Mouse (Mus musculus): ENCODE results near the gene Epha6. TPM values are rescaled to one million over a fixed set of nuclear protein-coding genes. Genes with fewer than 3 reads are reported as not detected.

Gene Epha6
- total RNA-seq, 1 experiment = not detected

DNA sequence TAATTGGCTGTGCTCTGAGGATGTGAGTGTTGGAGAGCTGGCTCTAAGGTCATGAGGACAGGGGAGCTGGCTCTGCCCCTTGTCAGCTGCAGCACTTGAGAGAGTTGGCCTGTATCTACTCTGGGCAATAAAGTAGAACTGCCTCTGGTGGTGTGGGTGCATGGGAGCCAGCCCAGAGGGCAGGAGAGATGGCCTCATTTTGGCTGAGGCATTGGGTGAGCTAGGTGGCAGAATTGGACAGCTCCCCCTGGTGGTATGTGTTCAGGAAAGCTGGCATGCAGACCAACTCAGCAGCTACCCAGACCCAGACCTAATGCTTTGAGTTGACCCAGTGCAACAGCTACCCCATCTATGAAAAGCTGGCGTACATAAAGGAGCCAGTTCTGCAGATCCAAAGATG is 170.0 kb downstream of the Epha6 start:
- no peak overlapping the region for H3K4me3 ChIP-seq (ENCODE audit: insufficient read depth in 1 of 2, low read depth in 1 of 2, low read length in 2 of 2, poor library complexity in 1 of 2, severe bottlenecking in 1 of 2)
- in situ Hi-C loops (cut with MboI; ENCODE audit: low sequenced_read_pairs in 2 of 2, unreplicated experiment in 2 of 2) = no loop called here
- H3K9ac ChIP-seq (ENCODE audit: insufficient read depth, low read depth, low read length, poor library complexity, severe bottlenecking) = no peak overlapping the region
- no peaks in the 10 kb centered on the region for H3K4me1 ChIP-seq (ENCODE audit: control insufficient read depth in 2 of 2, insufficient read depth in 2 of 2, low read length in 2 of 2, poor library complexity in 1 of 2)
- H3K27ac ChIP-seq (ENCODE audit: insufficient read depth, low read depth, low read length, poor library complexity, severe bottlenecking) = no peak overlapping the region
- no peak for TF ChIP-seq ZC3H11A (IDR thresholded peaks at IDR 0.05; ENCODE audit: borderline replicate concordance, low read depth, low read length)
- TF ChIP-seq MAFK (IDR thresholded peaks at IDR 0.05; ENCODE audit: insufficient read depth, low read depth, low read length) = no peak
- no peak for TF ChIP-seq CHD2 (IDR thresholded peaks at IDR 0.05; ENCODE audit: low read depth, low read length)
- no peak for TF ChIP-seq HCFC1 (IDR thresholded peaks at IDR 0.05; ENCODE audit: borderline replicate concordance, insufficient read depth, low read length)
- no peak for TF ChIP-seq ZNF384 (IDR thresholded peaks at IDR 0.05; ENCODE audit: low read depth, low read length)
- peak; percentile 22 for DNase-seq (ENCODE audit: low read depth, low spot score)
- no peaks in the 10 kb centered on the region for H3K9me3 ChIP-seq (ENCODE audit: control insufficient read depth, insufficient read depth, low read depth, low read length)
- H3K36me3 ChIP-seq (ENCODE audit: control insufficient read depth, insufficient read depth, low read length, poor library complexity, severe bottlenecking) = no peaks in the 10 kb centered on the region

DNA sequence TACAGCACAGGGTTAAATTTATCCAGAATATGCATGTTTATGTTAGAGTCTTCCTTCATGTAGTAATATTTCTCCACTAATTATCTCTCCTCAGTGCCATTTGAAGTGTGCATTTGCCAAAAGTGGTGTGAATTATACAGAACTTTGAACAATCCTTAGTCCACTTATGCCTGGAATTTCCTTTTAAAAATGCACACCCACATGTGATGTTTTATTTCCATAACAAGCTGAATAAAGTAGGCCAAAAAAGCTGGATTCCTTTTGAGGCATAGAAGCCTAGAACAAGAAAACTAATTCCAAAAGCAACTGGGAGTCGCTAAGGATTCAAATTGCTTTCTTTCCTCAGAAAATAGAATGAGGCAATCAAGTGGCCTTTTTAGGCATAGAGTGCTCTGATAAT is 171.1 kb downstream of the Epha6 start:
- Histone ChIP-seq H3K4me1 (ENCODE audit: control insufficient read depth in 2 of 2, insufficient read depth in 2 of 2, low read length in 2 of 2, poor library complexity in 1 of 2) (no peaks in the 10 kb centered on the region), H3K27ac (ENCODE audit: insufficient read depth, low read depth, low read length, poor library complexity, severe bottlenecking) (no peak overlapping the region), H3K9ac (ENCODE audit: insufficient read depth, low read depth, low read length, poor library complexity, severe bottlenecking) (no peak overlapping the region), H3K36me3 (ENCODE audit: control insufficient read depth, insufficient read depth, low read length, poor library complexity, severe bottlenecking) (no peaks in the 10 kb centered on the region), H3K9me3 (ENCODE audit: control insufficient read depth, insufficient read depth, low read depth, low read length) (no peaks in the 10 kb centered on the region), H3K4me3 (ENCODE audit: insufficient read depth in 1 of 2, low read depth in 1 of 2, low read length in 2 of 2, poor library complexity in 1 of 2, severe bottlenecking in 1 of 2) (no peak overlapping the region)
- TF ChIP-seq ZNF384 (IDR thresholded peaks at IDR 0.05; ENCODE audit: low read depth, low read length) (no peak), MAFK (IDR thresholded peaks at IDR 0.05; ENCODE audit: insufficient read depth, low read depth, low read length) (no peak), HCFC1 (IDR thresholded peaks at IDR 0.05; ENCODE audit: borderline replicate concordance, insufficient read depth, low read length) (no peak), ZC3H11A (IDR thresholded peaks at IDR 0.05; ENCODE audit: borderline replicate concordance, low read depth, low read length) (no peak), CHD2 (IDR thresholded peaks at IDR 0.05; ENCODE audit: low read depth, low read length) (no peak)
- DNase-seq (ENCODE audit: low read depth, low spot score) = no peak
- in situ Hi-C loops (cut with MboI; ENCODE audit: low sequenced_read_pairs in 2 of 2, unreplicated experiment in 2 of 2) = no loop called here

DNA sequence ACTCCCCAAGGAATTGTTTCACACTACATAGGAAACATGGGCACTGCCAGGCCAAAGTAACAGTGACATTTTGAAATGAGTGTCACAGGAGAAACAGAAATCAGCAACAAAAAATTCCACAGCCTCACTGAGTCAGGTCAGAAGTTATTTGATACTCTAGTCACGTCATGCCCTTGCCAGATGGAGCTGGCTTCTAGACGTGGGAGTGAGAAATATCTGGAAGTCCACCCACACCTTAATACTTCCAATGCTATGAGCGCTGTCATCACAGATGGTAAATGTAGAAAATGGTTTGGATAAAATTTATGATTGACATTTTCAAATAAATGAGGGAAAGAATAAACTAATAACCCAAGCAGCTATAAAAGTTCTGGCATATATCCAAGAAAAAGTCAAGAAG is 210.0 kb downstream of the Epha6 start:
- Histone ChIP-seq H3K9me3 (ENCODE audit: control insufficient read depth, insufficient read depth, low read depth, low read length) (no peaks in the 10 kb centered on the region), H3K36me3 (ENCODE audit: control insufficient read depth, insufficient read depth, low read length, poor library complexity, severe bottlenecking) (no peaks in the 10 kb centered on the region), H3K9ac (ENCODE audit: insufficient read depth, low read depth, low read length, poor library complexity, severe bottlenecking) (no peak overlapping the region), H3K4me1 (ENCODE audit: control insufficient read depth in 2 of 2, insufficient read depth in 2 of 2, low read length in 2 of 2, poor library complexity in 1 of 2) (no peaks in the 10 kb centered on the region), H3K4me3 (ENCODE audit: insufficient read depth in 1 of 2, low read depth in 1 of 2, low read length in 2 of 2, poor library complexity in 1 of 2, severe bottlenecking in 1 of 2) (no peak overlapping the region), H3K27ac (ENCODE audit: insufficient read depth, low read depth, low read length, poor library complexity, severe bottlenecking) (no peak overlapping the region)
- in situ Hi-C loops (cut with MboI; ENCODE audit: low sequenced_read_pairs in 2 of 2, unreplicated experiment in 2 of 2) = no loop called here
- no peak for TF ChIP-seq ZC3H11A (IDR thresholded peaks at IDR 0.05; ENCODE audit: borderline replicate concordance, low read depth, low read length)
- TF ChIP-seq ZNF384 (IDR thresholded peaks at IDR 0.05; ENCODE audit: low read depth, low read length) = no peak
- no peak for TF ChIP-seq CHD2 (IDR thresholded peaks at IDR 0.05; ENCODE audit: low read depth, low read length)
- TF ChIP-seq MAFK (IDR thresholded peaks at IDR 0.05; ENCODE audit: insufficient read depth, low read depth, low read length) = no peak
- TF ChIP-seq HCFC1 (IDR thresholded peaks at IDR 0.05; ENCODE audit: borderline replicate concordance, insufficient read depth, low read length) = no peak
- no peak for DNase-seq (ENCODE audit: low read depth, low spot score)

DNA sequence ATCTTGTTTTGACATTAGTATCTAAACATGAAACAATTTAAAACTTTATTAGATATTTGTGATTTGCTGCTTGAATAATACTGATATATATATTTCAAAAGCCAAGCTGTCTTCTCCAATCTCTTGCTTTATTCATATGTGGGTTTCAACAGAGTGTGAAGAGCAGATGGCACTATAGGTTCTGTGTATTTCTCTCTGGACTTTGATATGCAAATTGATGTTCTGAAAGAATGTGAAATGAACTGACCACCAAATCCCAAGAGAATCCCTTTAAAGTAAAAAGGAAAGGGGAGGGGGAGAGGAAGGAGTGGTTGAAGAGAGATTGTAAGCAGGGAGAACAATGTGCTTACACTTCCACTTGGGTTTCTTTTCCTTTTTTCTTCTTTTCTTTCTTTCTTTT is 212.4 kb downstream of the Epha6 start:
- Histone ChIP-seq H3K9ac (ENCODE audit: insufficient read depth, low read depth, low read length, poor library complexity, severe bottlenecking) (no peak overlapping the region), H3K27ac (ENCODE audit: insufficient read depth, low read depth, low read length, poor library complexity, severe bottlenecking) (no peak overlapping the region), H3K4me1 (ENCODE audit: control insufficient read depth in 2 of 2, insufficient read depth in 2 of 2, low read length in 2 of 2, poor library complexity in 1 of 2) (no peaks in the 10 kb centered on the region), H3K9me3 (ENCODE audit: control insufficient read depth, insufficient read depth, low read depth, low read length) (no peaks in the 10 kb centered on the region), H3K36me3 (ENCODE audit: control insufficient read depth, insufficient read depth, low read length, poor library complexity, severe bottlenecking) (no peaks in the 10 kb centered on the region), H3K4me3 (ENCODE audit: insufficient read depth in 1 of 2, low read depth in 1 of 2, low read length in 2 of 2, poor library complexity in 1 of 2, severe bottlenecking in 1 of 2) (no peak overlapping the region)
- in situ Hi-C loops (cut with MboI; ENCODE audit: low sequenced_read_pairs in 2 of 2, unreplicated experiment in 2 of 2) = no loop called here
- no peak for TF ChIP-seq ZNF384 (IDR thresholded peaks at IDR 0.05; ENCODE audit: low read depth, low read length)
- no peak for TF ChIP-seq HCFC1 (IDR thresholded peaks at IDR 0.05; ENCODE audit: borderline replicate concordance, insufficient read depth, low read length)
- no peak for DNase-seq (ENCODE audit: low read depth, low spot score)

DNA sequence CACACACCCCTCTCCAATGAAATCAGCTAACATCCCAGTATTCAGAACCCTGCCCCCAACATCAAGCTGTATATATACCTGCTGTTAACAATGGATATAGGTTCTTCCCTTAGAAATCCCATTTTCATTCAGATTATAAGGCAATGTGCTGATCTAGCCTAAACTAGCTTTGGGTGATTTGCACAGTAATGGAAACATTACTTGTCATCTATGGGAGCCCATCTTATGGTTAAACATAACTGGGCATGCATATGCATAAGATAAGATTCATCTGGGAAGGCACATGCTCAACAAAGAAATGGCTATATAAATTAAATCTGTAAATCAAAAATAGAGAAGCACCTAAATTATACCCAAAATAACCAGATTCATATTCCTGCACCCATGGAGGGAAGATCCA is 230.2 kb downstream of the Epha6 start:
- no peak for TF ChIP-seq MAFK (IDR thresholded peaks at IDR 0.05; ENCODE audit: insufficient read depth, low read depth, low read length)
- TF ChIP-seq HCFC1 (IDR thresholded peaks at IDR 0.05; ENCODE audit: borderline replicate concordance, insufficient read depth, low read length) = no peak
- no peak for TF ChIP-seq ZC3H11A (IDR thresholded peaks at IDR 0.05; ENCODE audit: borderline replicate concordance, low read depth, low read length)
- TF ChIP-seq CHD2 (IDR thresholded peaks at IDR 0.05; ENCODE audit: low read depth, low read length) = no peak
- in situ Hi-C loops (cut with MboI; ENCODE audit: low sequenced_read_pairs in 2 of 2, unreplicated experiment in 2 of 2) = no loop called here
- H3K9me3 ChIP-seq (ENCODE audit: control insufficient read depth, insufficient read depth, low read depth, low read length) = no peaks in the 10 kb centered on the region
- H3K4me3 ChIP-seq (ENCODE audit: insufficient read depth in 1 of 2, low read depth in 1 of 2, low read length in 2 of 2, poor library complexity in 1 of 2, severe bottlenecking in 1 of 2) = no peak overlapping the region
- no peaks in the 10 kb centered on the region for H3K4me1 ChIP-seq (ENCODE audit: control insufficient read depth in 2 of 2, insufficient read depth in 2 of 2, low read length in 2 of 2, poor library complexity in 1 of 2)
- no peak for DNase-seq (ENCODE audit: low read depth, low spot score)
- no peak overlapping the region for H3K9ac ChIP-seq (ENCODE audit: insufficient read depth, low read depth, low read length, poor library complexity, severe bottlenecking)
- no peak overlapping the region for H3K27ac ChIP-seq (ENCODE audit: insufficient read depth, low read depth, low read length, poor library complexity, severe bottlenecking)
- H3K36me3 ChIP-seq (ENCODE audit: control insufficient read depth, insufficient read depth, low read length, poor library complexity, severe bottlenecking) = no peaks in the 10 kb centered on the region

Measured in ES-E14 (cell line).